Mouse (Mus musculus): ENCODE measurements around the gene Hdx.
A peak's percentile ranks its signal among the peaks of the same experiment; 100 is the strongest.

Hdx gene

DNA sequence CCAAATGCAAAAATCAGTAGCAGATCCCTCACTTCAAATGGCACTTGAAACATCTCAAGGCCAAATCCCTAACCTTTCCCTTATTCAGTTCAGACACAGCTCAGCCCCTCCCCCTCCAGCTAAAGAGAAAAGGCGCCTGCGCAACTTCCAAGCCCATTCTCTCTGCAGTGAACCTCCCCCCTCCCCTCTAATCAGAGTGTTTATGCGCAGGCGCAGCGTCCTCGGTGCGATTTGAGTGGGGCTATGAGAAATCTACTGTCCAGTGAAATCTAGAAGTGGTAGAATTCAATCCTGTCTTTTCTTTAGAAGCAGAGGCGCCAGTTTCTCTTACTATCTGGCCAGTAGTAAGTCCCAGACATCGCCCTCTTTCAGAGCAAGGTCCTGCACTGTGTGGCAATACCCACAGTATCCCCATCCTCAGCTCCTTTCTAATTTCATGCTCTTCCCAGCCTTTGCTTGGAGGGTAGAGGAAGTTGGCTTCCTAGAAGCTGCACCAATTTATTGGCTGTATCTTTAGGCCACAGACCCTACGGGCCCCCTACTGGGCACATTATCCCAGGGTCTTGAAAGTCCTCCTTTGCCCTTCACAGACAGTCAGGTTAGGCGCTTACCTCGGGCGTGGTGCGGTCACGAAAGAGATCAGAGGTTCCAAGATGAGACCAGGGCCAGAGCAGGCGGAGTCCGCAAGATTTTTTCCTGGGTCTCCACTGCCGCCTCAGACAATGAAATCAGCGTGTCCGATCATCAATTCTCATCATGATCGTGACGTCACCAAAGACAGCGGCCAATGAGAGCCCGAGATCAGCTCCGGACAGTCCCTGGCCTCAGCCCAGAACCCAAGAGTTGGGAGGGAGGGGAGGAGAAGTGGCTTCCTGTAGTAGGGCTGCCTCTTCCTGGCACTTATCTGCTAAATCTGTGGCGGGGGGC lies at the start of gene Hdx:
Gene Hdx (minus strand): TSS at position 724 of the 927 bp plus-strand sequence.
- peak; percentile 35 for DNase-seq (ENCODE audit: low spot score)

DNA sequence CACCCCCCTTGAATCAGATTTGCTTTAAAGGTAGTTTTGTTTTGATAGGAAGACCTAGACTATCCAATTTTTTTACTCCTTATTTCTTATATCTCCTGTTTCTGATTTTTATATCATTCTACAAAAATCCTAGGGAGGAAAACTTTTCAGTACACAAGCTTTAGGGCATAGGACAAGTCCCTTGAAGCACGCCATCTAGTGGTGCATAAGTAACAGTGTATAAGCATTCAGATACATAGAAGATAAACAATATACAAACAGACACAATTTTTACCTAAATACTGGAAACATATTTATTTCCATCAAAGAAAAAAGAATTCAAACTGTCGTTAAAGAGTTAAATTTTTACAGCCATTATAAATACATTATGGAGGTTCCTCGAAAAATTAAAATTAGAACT lies 11.2 kb downstream of the Hdx start:
- DNase-seq (ENCODE audit: low spot score) = no peak

DNA sequence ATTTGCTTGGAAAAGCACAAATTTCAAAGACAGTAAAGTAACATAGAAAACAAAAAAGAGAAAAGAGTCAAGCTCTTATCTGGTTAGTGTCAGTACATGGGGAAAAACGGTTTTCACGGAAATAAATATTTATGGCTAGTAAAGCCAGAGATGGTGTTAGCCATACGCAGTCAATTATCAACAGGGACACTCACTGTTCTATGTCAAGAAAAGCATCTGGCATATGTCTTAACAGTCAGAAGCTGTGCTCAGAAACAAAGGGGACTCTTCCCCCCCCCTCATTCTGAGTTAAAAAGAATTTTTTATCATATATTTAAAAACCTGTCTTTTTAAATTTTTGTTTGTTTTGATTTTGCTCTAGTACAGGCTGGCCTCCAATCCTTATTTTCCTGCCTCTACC lies 25.2 kb downstream of the Hdx start:
- DNase-seq (ENCODE audit: low spot score) = no peak

DNA sequence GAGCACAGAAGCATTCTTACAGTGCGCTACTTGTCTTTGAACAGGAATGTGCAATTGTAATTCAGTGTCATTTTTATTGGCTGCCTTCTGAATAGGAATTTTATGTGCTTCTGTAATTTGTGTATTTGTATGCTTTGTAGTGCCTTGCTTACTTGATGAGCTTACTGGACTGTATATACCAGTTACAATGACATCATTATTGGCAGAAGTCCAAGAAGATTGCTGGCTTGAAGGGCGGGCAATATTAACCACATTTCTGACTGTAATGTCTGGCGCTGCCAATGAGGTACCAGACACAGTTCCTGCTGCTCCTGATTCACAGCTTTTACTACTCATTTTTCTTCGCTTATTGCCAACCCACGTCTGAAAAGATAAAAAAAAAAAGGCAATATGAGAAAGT lies 36.5 kb downstream of the Hdx start:
- DNase-seq (ENCODE audit: low spot score) = no peak

DNA sequence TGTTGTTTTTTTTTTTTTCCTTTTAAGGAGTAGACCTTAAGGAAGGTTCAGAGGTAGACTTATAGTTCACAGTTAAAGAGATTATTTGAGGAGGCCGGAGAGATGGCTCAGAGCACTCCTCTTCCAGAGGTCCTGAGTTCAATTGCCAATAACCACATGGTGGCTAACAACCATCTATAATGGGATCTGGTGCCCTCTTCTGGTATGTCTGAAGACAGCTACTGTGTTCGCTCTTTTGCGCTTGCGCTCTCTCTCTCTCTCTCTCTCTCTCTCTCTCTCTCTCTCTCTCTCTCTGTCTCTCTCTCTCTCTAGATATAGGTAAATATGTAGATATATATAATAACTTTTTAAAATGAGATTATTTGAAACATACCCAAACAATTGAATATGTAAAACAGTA lies 38.2 kb downstream of the Hdx start:
- no peak for DNase-seq (ENCODE audit: low spot score)

DNA sequence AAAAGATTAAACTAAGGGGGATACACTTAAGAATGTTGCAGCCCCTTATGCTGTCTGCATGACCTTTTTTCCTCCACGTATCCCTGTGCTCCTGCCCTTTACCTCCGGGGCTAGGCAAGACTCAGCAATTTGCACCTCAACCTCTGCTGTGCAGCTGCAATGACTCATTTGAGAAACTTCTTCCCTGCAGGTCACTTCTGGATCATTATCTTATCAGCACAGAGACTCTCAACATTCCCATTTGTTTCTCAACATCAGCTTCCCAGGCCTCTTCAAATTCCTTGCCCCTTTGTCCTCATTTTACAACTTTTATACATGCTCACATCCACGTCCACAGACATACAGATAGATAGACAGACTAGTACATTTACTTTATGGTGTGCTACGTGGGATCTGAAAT lies 51.9 kb downstream of the Hdx start:
- no peak for DNase-seq (ENCODE audit: low spot score)

DNA sequence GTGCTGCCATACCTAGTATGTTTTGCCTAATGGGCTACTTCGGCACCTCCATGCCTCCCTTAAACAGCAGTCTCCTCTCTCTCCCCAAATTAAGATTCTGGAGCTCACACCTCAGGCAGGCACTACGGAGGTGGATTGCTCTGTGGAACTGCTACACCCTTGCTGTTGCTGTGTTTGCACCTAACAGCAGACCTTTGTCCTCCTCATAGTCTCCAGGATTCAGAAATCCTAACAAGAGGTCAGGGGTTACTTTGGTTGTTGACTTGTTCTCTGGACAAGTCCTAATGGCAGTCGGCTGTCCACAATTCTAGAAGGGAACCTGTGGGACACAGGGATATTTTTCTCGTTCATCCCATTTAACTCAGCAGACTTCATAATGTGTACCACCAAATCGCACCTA lies 56.3 kb downstream of the Hdx start:
- no peak for DNase-seq (ENCODE audit: low spot score)

DNA sequence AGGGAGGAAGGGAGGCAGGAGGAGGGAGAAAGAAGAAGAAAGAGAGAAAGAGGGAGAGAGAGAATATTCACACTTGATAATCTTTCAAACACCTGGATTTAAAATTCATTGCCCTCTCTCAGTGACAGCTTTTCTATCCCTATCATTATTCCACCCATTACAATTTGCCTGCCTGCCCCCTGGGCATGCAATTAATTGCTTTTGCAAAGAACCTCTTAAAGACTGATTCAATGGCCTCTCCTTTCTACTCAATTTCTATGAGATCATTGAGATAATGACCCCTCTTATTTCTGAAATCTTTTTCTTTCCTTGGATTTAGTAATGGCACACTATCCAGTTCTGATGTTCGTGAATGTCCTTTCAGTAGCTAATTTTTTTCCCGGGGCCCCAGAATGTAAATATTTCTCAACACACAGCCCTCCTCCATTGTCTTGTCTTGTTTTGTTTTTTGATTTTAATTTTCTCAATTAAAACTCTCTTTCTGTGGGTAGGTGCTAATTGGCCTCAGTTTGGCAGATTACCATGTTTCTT lies 99.2 kb downstream of the Hdx start:
- DNase-seq (ENCODE audit: low spot score) = no peak

DNA sequence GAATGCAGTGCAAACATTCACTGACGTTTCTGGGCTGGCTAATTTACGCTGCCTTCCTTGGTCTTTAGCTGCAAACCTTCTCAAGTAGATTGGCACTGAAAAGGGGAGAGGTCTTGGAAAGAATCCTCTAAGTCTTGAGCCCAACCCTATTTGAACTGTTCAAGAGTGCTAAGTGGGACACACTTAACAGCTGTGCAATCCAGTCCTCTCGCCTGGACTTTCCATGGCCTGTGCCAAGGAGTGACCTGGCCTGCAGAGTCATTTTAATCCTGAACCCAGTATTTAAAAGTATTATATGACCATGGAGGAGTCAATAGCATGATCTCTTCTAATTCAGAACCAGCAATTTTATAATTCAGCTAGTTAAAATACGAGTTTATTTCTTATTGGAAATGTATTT lies 109.3 kb downstream of the Hdx start:
- no peak for DNase-seq (ENCODE audit: low spot score)

DNA sequence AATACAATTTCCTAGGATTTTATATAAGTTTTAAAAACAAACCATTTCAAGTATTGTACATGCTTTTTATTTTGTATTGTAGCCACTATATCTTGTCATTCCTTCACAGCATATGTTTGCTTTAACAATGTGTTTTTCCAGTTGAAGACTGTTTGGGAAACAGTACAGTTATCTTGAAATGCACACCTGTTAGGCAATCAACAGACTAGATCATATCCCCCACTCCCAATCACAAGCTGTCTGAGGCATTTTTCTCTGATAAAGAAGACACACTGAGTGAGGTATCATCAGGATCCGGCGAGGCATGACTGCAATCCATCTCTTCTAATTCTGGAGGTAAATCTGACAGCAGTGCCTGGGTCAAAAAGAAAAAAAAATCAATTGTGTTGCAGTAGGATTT lies 119.8 kb downstream of the Hdx start:
- DNase-seq (ENCODE audit: low spot score) = no peak

DNA sequence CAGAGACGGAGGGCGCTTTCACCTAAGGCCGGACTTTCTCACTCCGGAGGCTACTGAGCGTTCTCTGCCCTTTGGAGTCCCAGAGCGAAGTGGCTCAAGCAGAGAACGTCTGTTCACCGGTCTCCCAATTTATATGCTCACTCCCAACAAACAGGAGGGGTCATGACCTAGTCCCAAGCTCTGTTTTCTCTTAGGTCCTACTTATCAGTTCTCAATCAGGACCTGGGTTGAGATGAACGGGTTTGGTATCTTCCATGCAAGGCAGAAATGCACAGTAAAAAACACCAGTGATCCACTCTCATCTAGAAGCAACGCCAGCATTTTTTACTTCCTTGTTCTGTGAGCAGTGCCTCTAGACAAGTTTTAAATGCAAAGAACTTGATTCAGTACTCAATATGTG lies 159.0 kb downstream of the Hdx start, which contains the start of gene Rps6ka6:
Gene Rps6ka6 (minus strand): TSS at position 101 of the 400 bp plus-strand sequence.
- DNase-seq (ENCODE audit: low spot score) = no peak

Measured in ovary, adult 18-20 months (tissue).